Mouse (Mus musculus): ENCODE data around the gene Nol9. TPM values are rescaled to one million over a fixed set of nuclear protein-coding genes. Genes with fewer than 3 reads are reported as not detected.
A peak's percentile ranks its signal among the peaks of the same experiment; 100 is the strongest.

The Nol9 gene
- total RNA-seq, 2 experiments from 2014 or later: 10.1 to 10.8 TPM

DNA sequence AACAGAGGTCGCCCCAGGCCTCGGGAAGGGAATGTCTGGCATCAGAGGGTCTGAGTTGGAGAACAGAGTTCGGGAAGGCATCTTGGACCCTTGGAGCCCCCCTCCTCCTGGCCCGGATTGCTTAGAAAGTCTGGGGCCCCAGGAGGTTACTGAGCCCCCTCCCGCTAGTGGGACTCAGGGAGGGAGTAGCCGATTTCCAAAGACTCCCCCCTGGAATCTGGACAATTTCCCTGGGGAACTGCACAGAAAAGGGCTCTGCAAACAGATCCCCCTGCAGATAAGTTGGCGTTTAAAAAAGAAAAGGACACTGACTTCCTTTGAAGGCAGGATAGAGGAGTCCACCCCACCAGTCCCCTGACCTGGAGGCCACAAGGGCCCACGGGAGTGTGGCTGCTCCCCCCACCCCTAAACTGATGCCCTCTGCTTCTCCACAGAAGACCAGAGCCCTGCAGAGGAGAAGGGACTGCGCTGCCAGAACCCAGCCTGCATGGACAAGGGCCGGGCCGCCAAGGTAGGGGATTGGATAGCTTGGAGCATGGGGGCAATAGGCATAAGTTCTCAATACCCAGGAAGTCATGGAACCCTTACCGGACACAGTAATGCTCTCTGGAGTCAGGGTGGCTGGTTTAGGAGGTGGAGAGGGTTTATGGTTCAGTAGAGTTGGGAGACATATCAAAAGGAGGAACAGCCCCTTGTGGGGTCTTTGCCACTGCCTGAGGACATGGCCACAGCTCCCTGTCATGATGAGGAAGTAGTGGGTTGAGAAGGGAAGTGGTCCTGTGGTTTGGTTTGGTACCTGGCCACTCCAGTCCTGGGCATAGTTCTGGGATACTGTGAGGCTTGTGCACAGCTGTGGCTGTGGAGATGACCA is 48.3 kb downstream of the Nol9 start:
- ATAC-seq (ENCODE audit: poor library complexity, severe bottlenecking): peak; percentile 79

DNA sequence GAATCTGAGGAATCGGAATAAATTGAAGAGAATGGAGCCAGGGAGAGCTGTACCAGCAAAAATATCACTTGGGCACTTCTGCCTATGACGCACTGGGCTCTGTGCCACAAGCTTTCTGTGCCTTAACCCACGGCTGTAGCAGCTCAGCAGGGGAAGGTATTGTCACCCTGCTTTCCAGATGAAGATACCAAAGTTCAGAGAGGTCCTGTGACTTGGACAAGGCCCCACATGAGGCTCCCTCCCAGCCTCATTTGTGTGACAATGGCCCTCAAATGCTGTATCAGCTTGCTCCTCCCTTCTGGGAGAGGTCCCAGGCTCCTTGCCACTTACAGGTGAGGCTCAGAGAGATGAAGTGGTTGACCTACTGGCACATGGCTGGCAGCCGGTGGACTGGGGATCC is 49.0 kb downstream of the Nol9 start:
- no peak for ATAC-seq (ENCODE audit: poor library complexity, severe bottlenecking)

DNA sequence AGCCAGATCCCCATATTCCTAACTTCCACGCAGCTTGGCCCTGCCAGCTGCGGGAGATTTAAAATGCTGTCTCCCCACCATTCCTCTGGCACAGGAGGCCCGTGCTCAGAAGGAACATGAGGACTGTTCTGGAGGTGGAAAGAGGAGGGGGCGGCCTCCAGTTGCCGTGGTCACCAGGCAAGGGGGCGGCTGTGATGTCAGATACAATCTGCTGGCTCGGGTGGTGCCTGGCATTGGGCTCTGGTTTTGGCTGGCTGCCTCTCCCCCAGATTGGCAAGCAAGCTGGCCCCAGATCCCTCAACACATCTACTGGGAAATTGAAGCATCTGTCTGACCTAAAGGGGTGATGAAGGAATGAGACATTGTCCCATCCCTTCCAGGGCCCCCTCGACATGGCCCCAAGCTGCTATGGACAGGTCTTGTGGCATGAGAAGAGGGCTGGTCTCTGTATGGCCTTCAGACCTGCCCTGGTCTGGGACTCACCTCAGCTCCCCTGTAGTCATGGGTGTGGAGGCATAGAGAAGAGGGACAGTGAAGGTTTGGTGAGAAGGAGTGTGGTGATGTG is 49.5 kb downstream of the Nol9 start:
- no peak for ATAC-seq (ENCODE audit: poor library complexity, severe bottlenecking)

DNA sequence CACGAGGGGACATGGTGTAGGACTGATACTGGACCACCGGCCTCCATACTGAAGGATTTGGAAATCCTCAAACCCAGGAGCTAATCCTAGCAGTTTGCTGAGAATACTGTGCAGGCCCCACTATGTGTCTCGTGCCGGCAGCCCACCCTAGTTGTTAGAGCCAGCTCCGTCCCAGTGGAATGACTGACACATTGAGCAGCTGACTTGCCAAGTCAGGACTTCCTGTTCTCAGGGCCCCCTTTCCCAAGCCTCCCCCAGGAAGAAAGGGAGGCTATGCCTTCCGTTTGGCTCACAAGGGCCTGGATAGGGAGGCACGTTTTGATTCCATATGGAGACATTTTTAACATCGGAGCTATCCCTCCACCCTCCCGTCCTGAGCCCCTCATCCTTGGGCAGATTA is 51.1 kb downstream of the Nol9 start:
- no peak for ATAC-seq (ENCODE audit: poor library complexity, severe bottlenecking)

DNA sequence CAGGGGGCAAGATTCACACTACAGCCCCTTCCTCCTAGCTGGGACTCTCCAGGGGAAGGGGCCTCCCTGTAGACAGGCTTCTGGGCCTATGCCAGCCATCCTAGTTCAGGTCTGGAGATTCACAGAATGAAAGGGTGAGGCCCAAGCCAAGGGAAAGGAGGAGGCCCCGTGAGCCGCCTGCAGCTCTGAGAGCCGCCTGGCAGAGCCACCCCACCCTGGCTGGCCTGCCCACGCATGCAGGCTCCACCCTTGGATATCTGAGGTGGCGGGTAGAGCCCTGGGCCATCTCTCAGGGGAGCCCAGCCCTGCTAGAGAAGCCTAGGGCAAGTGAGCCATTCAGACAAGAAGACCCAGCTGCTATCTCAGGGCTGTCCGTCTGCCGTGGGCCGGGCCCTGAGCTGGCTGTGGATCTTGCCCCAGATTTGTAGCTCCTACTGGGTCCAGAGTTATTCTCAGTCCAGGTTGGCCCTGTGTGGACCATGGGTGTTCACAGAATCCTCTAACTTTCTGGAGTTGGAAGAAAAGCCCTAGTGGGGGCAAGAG is 53.7 kb downstream of the Nol9 start:
- ATAC-seq (ENCODE audit: poor library complexity, severe bottlenecking): peak; percentile 19; the same call in 1 of the 2 replicates

DNA sequence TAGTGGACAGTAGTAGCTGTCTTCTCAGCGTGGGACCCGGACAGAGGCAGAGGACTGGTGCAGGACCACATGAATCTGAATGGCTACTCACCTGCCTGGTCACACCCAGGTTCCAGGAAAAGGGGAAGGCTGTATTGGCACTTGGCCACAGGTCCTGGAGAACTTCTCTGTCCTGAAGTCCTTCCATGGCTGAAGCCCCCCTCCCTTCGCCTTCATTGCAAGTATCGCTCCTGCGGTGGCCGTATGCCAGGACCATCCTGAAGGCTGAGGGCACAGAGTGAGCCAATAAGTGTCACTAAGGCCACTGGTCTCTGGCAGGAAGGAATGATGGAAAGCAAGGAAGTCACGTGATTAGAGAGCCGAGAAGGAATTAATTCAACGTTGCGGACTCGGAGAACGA is 55.1 kb downstream of the Nol9 start:
- no peak for ATAC-seq (ENCODE audit: poor library complexity, severe bottlenecking)

DNA sequence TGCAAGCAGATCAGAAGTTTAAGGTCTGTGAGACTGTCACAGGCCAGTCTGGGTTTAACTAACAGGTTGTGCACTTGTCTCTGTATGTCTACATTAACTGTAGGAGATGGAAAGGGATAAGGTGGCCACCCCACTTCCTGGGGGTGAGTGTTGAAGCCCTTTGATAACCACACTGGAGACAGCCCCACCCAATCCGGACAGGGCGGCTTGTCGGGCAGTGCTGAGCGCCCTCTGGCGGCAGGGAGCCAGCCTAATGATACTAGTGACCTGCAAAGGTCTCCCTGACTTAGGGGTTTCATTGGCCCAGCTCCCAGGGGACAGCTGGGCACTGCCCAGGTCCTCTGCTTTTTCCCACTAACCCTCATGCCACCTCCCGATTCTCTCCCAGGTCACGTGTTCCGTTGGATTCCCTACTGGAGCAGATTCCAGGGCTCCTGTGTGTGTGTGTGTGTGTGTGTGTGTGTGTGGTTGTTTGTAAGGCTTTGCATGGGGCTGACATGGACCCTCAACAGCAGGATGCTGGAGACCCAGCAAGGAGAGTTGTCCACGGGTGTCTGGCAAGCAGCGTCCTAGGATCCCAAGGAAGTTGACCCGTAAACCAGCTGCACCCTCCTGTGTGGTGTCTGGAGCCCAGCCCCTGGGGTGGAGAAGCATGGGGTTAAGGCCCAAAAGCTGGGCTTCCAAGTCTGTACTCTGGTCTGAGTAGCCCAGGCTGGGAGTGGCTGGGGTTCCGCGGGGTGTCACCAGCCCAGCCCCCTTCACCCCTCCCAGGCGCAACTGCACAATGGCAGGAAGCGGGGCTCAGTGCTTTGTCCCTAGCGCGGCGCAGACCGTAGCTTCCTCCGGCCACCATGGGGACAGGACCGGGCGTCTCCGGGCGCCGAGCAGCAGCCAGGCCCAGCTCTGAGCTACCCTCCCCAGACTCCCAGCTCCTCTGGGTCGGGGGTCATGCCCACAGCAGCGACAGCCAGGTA is 57.1 kb downstream of the Nol9 start:
- ATAC-seq (ENCODE audit: poor library complexity, severe bottlenecking): peak; percentile 89

DNA sequence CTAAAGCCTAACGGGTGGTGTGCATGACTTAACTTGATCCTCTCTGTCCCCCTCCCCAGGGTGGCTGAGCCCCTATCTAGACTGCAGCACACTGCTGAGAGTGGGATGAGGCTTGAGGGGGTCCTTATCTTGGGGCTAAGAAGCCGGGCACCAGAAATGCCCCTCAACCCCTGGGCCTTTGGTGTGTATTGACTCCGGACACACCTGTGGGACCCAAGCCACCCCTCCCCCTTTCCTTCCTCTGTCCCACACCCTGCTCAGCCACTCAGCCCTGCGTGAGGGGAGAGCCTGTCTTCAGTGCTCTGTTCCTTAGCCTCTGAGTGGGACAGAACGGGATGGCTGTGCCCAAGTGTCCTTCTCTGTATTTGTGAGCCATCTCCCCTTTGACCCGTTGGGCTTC is 57.8 kb downstream of the Nol9 start:
- ATAC-seq (ENCODE audit: poor library complexity, severe bottlenecking): no peak

DNA sequence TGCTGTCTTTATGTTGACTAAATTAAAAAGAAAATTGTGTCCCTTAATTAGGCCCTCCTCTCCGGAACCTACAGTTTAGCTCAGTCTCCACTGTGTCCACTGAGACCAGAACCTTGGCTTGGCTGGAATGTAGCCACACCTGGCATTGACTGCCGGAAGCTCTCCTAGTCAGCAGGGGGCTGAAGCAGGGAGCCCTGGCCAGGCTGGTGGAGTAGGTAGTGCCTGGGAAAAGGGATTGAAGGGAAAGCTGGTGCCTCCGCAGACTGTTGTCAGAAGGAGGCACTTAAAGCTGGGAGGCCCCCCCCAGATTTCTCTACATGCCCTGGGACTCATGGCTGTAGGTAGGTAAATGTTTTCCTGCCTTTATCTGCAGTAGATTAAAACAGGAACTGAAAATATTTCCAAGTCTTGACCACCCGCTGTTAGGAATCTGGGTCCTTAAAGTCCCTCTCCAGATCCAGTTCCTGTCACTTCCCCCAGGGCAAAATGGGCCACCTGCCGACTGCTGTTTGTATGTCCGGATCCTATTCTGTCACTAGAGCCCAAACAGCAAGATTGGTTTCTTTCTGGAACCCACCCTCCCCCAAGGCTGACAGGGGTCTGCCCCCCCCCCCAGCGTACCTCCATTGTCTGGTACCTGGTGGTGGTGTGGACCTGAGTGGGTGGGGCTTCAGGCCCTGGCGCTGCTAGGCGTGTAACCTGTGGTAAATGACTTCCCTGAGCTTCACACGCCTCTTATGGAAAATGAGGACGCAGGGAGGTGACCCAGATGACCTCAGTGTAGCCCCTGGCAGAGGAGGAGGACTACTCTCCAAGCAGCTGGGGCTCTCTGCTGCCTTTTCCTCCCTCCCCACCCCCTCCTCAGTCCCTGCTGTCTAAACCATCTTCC is 59.0 kb downstream of the Nol9 start:
- no peak for ATAC-seq (ENCODE audit: poor library complexity, severe bottlenecking)

DNA sequence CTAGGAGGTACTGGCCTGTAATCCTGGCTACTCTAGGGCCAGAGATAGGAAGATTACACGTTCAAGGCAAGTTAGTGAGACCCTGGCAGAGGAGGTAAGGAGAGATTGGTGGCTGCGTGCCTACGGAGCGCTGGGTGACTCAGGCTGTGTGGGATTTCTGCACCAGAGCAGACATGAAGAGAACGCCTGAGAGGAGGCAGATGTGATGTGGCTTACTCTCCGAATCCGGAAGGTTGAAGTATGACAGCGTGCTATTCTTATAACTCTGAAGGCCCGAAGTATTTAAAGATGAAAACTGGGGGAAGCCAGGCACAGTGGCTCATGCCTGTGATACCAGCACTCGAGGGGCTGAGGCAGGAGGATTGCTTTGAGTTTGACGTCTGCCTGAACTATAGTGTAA is 61.4 kb downstream of the Nol9 start:
- ATAC-seq (ENCODE audit: poor library complexity, severe bottlenecking): no peak

DNA sequence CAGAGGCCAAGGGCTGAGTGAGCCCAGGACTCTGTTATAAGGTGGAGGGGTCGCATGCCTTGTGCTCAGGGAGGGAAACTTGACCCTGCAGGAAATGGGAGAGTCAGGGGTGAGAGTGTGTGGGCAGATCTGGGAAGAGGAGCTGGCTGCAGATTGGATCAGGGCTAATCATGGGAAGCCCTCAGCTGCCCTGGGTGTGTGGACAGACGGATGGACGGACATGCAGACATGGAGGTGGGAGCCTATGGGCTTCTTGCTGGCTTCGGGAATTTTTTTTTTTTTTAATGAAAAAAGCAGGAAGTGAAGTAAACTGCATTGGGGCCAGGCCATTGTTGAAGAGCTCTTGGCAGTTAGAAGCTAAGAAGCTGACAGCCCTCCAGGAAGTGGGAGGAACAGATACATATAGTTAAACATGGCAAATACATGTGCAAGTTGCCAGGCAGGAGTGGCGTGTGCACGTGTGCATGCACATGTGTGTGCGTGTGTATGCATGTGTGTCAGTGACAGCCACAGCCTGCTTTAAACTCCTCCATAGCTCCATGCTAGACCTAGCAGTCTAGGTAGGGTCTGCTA is 62.0 kb downstream of the Nol9 start:
- ATAC-seq (ENCODE audit: poor library complexity, severe bottlenecking): no peak

DNA sequence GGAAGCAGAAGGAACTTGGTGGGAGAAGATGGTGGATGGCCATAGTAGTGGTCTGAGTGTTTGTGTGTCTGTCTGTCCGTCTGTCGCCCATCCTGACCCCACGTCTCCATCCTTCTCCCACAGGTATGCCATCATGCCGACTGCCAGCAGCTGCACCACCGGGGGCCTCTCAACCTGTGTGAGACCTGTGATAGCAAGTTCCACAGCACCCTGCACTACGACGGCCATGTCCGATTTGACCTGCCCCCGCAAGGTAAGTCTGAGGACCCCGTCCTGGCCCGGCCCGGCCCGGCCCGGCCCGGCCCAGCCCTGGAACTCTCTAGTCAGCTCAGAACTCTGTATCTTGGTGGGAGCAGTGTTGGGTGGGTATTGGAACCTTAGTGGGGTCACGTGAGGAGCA is 62.8 kb downstream of the Nol9 start:
- ATAC-seq (ENCODE audit: poor library complexity, severe bottlenecking): no peak

DNA sequence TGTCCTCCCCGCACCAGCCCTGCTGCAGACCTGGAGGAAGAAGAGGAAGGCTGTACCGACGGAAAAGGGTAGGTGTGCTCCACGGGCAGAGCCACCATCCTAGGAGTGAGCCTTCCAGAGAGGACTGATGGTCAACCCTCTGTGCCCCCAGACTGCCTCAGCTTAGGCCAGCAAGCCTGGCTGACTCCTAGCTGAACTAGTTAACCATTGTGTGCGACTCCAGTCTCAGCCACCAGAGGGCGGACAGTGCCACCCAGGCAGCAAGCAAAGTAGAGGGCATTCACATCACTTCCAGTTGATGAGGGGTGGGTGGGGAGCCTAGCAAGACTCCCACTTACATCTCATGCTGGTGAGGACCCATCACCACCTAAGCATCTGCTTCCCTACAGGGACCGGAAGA is 63.9 kb downstream of the Nol9 start:
- peak; percentile 80 for ATAC-seq (ENCODE audit: poor library complexity, severe bottlenecking)

DNA sequence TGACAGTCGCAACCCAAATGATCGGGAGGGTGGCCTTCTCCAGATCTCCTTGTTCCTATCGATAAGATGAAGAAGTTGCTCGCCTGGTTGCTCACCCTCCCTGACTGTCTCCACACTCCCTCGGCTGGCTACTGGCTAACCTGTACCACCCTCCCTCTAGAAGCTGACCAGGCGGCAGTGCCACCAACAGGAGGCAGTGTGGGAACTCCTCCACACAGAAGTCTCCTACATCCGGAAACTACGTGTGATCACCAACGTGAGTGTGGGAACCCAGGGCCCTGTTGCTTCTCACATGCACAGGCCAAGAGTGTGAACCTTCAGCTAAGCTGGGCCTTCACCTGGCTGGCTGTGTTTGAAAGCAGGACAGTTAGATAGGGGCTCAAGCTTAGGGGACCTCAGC is 67.6 kb downstream of the Nol9 start:
- no peak for ATAC-seq (ENCODE audit: poor library complexity, severe bottlenecking)

DNA sequence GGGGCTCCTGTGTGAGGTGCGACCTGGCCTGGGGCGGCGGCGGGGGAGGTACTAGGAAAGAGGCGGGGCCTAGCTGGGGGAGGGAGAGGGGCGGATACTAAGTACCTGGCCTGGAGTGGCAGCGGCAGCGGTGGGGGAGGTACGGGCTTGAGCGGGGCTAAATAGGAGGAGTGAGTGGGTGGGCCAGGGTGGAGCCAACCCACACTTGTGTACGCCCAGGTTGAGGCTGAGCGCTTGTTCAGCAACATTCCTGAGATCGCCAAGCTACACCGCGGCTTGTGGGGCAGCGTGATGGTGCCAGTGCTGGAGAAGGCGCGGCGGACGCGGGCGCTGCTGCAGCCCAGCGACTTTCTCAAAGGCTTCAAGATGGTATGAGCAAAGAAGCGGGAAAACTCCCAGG is 68.4 kb downstream of the Nol9 start:
- no peak for ATAC-seq (ENCODE audit: poor library complexity, severe bottlenecking)

DNA sequence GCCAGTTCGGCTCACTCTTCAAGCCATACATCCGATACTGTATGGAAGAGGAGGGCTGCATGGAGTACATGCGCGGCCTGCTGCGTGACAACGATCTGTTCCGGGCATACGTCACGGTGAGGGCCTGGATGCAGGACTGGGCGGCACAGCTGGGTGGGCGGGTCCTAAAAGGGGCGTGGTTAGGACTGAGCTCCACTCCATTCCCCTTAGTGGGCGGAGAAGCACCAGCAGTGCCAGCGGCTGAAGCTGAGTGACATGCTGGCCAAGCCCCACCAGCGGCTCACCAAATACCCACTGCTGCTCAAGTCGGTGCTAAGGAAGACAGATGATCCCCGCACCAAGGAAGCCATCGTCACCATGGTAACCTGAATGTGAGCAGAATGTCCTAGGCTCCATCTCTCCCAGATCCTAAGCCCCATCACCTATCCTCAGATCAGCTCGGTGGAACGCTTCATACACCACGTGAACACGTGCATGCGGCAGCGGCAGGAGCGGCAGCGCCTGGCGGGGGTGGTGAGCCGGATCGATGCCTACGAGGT is 68.9 kb downstream of the Nol9 start:
- ATAC-seq (ENCODE audit: poor library complexity, severe bottlenecking): peak; percentile 20; the same call in 1 of the 2 replicates

DNA sequence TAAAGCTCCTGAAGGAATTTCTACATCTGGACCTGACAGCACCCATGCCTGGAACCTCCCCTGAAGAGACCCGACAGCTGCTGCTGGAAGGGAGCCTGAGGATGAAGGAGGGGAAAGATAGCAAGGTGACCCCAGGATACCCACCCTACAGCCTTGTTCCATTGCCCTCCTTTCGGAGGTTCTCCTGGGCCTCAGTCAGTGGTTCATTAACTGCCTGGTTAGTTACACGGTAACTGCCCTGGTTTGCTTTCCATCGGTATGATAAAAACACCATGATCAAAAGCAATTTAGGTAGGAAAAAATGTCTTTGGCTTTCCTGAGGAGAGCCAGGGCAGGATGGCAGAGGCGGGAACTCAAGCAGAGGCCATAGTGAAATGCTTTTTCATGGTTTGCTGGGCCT is 69.6 kb downstream of the Nol9 start:
- no peak for ATAC-seq (ENCODE audit: poor library complexity, severe bottlenecking)

DNA sequence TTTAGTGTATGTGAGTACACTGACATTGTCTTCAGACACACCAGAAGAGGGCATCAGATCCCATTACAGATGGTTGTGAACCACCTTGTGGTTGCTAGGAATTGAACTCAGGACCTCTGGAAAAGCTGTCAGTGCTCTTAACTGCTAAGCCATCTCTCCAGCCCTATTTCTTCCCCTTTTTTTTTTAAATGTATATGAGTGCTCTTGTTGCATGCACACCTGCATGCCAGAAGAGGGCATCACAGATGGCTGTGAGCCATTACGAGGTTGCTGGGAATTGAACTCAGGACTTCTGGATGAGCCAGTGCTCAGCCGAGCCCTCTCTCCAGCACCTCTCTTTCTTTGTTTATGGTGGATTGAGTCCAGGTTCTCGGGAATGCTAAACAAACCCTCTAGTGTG is 70.4 kb downstream of the Nol9 start:
- no peak for ATAC-seq (ENCODE audit: poor library complexity, severe bottlenecking)

DNA sequence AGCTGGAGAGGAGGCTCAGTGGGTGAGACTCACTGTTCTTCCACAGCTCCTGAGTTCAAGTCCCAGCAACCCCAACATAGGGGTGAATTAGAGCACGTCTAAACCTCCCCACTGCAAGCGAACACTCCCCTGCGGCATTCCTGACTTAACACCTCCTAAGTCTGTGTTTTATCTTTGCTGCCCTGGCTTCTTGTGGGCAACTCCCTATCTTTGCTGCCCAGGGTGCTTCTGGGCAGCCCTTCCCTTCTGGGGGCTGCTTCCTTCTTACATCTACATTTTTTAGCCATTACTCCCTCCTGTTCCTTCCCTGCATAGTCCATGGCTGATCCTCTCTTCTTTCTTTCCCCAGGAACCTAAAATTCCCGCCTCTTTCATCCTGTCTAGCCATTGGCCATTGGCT is 71.6 kb downstream of the Nol9 start:
- ATAC-seq (ENCODE audit: poor library complexity, severe bottlenecking): no peak
